Mouse (Mus musculus) telencephalon, adult 2 months (tissue): Measurements from ENCODE around the gene Zp2.

Experiments used
- DNase-seq: peaks from one replicate; pipeline ENCODE4 v3.0.0-alpha.2; 2011; ENCODE audit warnings: low read depth, low spot score

Gene Zp2

DNA sequence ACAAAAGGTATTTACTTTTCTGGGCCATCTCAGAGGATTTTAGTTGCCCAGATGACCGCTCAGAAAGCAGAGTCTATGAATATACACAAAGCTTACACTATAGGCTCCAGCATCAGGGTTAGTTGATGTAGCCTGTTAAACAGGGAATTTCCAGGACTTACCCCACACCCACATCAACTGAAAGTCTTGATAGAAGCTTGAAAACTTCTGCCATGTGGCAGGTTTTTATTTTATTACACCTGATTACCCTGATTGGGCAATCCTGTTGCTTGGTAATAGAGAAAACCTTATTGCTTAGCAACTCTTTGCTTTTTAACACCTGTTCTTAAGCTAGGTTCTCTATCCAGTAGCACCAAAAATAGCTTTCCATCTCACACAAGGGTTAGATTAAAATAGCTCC lies 2.3 kb downstream of the Zp2 start:
- DNase-seq = no peak

DNA sequence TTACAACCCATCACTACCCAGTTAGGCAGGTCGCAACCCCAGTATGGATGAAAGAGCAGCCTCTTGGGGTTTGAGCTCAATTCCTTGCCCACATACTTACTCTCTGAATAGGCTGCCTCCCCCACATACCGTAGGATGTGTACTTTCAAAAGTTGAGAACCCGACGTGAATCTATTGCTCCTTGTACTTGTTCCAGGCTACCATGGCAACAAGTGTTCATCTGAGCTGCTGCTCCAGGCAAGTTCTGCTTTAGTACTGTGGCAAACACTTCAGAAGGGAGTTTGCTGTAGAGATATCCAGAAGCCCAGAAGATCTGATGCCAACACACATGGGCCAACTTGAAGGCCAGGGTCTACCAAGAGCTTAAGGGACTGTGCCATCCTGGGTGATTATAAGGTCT lies 16.1 kb downstream of the Zp2 start:
- peak; percentile 77 for DNase-seq

DNA sequence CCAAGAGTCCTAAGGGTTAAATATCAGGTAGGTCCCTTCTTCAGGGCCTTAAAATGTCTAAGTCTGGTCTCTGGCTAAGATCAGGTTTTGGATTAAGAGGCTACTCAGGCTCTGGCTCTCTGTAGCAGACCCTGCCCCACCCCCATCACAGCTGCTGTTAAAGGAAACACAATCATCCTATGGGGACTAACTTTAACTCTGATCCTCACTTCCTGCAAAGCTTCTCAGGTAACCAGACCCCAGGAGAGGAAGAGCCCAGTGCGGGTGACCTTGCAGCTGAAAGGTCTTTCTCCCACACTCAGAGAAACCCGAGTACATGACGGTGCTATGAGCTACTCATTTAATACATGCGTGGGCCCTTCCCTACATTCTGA lies 17.4 kb downstream of the Zp2 start:
- no peak for DNase-seq

DNA sequence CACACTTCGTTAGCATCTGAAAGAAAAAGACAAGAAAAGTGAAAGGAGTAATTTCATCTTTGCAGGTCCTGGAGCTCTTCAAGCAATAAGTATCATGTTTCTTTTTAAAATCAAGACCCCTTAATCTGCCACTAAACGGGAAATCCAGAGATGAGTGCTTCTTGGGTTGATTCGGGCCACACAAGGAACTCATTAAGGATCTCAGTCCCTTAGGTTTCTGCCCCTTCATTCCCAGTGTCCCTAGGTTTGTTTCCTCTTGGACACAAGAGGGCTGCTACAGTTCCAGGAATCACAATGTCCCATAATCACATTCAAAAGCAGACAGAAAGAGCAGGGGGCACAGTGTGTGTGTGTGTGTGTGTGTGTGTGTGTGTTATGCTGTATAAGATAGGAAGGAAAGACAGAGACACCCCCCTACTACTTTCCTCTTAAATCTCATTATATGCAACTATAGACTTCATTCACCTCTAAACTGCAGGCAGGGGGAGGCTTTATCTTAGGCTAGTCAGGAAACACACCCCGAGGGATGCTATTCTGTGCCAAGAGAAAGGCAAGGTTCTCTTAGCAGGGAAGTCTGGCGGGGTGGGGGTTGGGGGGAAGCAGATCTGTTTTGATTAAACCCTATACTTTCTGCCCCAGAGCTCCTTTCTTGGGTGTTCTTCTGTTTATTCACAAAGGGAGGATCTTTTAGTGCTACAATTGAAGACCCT lies 18.0 kb downstream of the Zp2 start:
- no peak for DNase-seq

DNA sequence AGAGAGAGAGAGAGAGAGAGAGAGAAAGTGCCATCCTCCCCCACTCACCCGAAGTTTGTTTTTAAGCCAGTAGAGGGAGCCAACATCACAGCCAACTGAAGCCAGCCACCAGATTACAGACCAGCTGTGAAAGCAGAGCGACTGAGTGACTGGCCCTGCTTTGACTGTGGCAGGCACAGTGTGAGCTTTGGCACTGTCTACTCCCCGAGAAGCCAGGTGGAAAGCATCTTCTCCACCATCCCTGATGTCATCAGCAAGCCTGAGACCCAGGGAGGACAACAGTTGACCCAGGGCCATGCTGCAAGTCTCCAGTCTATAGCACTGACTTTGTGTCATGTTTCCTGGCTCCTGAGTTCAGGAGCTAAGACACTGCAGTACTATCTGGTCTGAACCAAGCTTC lies 20.2 kb downstream of the Zp2 start:
- DNase-seq = no peak

DNA sequence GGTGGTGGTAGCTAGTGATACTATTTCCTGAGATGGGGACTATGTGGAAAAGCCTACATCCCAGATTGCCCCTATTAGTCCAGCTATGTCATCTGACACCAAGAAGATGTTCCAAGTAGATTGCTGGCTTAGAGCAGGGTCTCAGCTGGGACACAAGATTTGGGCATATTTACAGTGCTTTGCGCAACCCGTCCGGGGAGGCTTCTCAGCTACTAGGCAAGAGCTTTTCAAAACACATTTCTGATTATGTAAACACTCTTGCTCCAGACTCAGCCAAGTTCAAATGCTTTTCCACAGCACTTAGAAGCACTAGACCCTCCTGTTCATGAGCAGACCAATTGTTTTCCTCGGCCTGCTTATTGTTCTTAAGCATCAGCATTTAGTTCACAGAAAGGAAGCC lies 21.3 kb downstream of the Zp2 start:
- no peak for DNase-seq

DNA sequence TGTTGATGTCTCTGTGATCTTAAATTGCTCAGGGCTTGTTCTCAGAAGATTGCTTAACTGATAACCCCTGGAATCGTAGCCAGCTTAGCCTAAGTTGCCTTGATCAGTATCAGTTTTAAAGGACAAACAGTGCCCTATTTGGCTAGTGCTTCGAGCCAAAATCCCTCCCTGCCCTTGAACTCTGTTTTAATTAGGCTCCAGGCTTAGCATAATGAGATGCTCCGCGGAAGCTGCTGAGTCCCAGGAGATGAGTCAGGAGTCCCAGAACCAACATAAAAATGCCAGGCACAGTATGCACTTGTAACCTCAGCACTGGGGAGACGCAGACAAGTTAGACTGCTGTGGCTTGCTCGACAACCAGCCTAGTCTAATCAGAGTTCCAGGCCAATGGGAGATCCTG lies 27.6 kb downstream of the Zp2 start:
- no peak for DNase-seq

DNA sequence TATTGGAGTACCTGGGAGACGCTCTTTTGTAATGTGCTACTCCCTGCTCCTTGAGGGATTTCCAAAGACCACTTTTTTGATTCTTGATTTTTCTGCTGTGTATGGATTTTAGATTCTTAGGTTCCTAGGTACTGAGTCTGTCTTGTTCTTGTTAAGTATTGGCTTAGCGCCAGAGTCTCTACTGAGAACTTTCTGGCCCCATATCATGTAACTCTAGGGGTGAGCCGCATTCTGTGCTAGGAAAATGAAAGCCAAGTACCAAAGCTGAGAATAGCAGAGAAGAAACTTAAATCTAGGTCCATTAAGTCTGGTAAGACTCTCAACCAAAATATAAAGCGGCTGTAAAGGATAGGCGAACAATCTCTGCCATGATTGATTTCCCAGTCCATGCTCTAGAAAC lies 28.1 kb downstream of the Zp2 start:
- DNase-seq = no peak

DNA sequence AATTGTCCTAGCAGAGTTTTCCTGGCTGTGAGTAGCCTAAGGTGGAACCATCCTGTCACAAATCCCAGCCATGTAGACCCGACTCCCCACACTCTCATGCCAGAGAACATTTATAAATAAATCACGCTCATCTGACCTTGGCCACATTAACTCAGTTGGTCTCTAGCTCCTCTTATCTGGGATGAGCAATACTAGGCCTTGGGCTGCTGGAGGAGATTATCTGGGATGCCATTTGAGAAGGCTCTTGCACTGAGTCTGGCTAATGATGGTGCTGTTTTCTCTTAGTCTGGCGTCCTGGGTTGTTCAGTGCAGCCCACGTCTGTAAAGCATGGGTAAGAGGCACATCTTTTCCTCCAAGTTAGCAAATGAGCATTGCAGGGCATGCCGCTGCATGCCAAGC lies 35.4 kb downstream of the Zp2 start:
- DNase-seq = no peak

DNA sequence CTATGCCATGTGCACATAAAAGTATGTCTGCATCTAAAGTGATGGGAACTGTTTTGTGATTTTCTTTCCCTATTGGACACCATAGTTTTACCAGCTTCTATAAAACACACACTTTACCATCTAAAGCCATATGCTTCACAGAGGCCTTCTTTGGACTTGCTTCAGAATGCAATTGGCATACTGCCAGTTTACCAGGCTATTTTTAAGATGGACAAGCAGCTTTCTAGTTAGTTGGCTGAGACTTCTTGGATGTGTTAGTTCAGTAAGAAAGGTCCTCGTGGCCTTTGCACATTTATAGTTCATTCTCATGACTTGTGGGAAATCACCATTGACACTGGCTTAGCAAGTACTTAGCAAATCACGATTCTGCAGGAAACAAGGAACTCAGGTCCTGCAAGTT lies 38.7 kb downstream of the Zp2 start:
- no peak for DNase-seq

DNA sequence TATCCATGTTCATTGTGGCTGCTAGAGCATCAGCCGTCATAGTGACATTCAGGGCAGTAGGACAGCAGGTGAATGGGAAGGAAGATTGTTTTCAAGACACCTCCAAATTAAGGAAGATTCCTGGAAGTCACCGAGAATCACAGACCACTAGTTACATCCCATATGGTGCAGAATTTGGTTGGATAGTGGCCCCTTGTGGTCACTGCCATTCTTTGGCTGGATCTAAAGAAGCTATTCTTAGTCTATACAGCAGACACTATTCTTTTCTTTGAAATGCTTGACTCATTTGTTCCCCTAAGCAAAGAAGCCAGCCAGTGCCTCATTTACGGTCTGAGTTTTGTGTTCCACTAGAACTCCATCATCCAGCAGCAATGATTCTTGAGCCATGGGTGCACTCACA lies 40.1 kb downstream of the Zp2 start:
- DNase-seq = no peak

DNA sequence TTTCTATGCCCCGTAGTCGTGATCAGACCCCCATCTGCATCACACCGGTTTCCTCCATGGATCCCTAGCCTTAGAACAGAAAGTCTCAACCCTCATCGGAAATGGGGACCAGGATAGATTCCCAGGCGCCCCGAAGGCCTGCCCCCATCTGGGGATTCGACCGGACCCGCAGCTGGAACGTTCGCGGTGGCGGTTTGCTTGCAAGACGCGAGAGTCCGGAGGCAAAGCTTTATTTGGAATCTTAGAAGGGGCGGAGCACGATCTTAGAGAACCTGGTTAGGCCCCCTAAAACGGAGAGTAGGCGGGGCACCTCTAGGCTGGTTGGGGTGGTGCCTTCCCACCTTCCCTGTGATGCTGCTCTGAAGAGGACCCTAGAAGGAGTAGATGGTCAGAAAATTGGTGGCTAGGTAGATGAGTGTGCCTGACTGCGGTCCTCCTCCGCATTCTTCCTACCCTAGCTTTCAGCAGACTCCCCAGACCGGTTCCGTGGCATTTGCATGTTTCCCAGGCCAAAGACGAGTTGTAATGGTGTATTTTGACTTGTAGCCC lies 42.0 kb downstream of the Zp2 start:
- DNase-seq = no peak

DNA sequence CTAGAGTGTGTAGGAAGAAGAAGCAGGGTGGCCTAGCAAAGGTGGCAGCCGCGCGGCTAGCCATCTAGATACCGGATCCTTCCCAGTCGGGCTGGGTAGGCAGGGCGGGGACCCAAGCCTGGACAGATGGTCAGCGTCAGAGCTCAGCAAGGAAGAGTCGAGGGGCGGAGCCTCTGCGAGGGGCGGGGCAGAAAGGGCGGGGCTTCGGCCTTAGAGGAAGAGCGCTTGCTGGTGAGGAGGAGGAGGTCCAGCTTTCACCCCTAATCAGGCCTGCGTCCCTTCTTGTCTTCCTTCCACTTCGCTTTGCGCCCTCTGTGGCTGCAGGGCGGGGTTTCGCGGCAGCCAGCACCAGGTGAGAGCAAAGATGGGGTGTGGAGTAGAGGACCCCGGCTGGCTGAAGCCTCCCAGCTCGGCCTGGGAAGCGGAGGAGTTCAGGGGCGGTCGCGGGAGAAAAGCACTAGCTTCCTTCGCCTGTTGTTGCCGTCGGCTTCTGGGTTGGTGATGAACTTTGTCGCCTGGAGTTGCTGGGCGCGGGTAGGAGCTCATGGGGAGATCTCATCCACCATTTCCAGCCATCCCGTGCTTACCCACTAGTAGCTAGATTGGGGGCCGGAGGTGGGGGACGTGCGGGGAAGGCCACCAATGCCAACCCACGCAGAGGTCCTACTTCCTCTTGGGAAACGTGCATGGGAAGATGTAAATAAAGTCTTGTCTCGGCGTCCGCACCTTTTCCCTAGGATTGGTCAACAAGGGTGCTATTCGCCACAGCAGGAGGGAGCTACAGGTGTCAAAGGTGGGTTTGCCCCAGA lies 42.7 kb downstream of the Zp2 start, which contains the start of gene Tmem159:
Gene Tmem159 (plus strand): TSS at position 190 of the 809 bp plus-strand sequence.
- DNase-seq = peak; percentile 31

DNA sequence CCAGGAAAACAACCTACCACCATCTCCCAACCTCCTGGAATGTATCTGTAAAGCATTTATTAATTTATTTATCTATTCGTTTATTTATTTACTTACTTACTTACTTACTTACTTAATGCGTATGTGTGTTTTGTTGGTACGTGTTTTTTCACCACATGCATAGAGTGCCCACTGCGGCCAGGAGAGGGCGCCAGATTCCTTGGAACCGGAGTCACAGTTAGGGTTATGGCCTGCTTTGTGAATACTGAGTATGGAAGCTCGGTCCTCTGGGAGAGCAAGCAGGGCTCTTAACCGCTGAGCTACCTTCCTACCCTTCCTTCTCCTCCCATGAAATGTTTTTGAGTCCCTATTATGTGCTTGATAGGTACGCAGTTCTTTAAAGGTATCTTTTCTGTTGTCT lies 46.7 kb downstream of the Zp2 start:
- no peak for DNase-seq

DNA sequence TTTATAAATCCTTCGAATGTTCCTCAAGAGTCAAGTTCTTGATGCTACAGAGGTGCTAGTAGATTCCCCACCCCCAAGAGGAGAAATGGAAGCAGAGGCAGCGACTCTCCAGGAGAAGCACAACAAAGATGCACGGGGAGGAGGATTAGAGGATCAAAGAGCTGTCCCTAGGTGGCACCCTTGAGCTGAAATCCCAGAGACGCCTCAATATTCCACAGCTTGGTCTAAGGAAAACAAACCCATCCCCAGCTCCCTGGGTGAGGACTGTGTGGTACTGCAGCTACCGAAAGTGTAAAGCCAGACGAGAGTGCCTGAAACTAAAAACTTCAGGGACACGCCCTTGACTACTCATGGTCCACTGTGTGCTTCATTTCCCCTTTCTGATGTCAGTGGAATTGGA lies 47.2 kb downstream of the Zp2 start:
- peak; percentile 40 for DNase-seq

DNA sequence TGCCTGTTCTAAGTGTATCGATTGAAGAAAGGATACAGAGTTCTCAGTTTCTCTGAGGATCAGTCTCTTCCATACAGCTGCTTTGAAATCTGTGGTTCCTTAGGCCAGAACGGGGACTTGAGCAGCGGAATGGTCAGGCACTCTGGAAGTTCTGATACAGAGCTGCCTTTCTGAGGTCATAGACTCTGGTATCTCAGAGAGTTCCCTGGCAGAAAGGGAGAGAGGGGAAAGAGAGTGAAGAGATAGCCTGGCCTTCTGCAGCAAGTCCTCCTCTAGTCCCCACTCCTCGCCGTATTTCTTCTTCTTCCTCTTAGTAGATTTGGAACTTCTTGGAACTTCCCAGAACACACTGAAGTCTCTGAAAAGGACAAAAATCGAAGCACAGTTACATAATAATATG lies 49.9 kb downstream of the Zp2 start, which contains the start of gene Dnah3:
Gene Dnah3 (minus strand): TSS at position 101 of the 400 bp plus-strand sequence.
- no peak for DNase-seq

DNA sequence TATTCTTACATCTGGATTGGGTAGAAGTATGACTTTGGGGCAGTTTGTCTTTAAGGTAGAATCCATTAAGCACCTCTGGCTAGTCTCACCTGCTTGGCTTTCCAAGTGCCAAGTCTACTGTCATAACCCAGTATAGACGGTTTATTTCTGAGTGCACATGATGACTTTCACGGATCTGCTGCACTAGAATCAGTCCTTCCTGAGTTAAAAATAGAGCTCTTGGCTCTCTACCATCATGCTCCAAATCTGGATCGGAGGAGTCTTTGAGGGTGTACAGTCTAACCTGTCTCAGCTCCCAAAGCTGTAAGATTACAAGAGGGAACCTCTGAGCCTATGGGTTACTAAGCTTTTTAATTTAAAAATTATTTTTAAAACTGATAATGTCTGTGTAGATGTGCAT lies 50.9 kb downstream of the Zp2 start:
- DNase-seq = peak; percentile 42

DNA sequence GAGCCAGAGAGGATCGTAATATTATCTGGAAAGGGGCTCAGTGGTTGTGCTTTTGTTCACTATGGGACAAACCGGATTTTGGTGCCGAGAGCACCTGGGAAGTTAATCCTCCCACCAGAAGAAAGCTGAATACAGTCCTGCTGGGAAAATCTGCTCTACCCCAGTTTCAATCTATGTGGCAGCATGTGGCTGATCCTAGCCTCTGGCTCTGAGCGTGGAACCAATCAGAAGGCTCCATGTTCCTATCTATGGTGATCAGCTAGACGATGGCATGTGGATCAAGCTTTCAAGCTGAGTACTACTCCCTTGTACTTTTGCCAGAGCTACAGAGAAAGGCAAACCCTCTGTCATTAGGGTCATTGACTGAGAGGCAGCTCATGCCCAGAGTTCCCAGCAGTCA lies 52.1 kb downstream of the Zp2 start:
- DNase-seq = no peak

DNA sequence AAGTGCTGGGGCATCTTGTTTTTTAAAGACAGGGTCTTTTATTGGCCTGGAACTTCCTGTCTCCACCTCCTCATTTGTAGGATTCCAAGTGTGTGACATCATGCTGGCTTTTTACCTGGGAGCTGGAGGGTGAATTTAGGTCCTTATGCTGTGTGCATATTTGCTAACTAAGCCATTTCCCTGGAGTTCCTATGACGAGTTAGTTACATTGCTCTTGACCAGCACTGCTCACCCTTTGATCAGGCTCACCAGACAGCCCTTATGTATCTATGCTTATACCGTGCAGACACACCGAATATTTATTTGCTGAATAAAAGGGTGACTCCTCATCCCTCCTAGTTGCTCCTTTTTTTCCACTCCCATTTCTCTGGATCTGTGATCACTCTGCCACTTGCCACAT lies 64.9 kb downstream of the Zp2 start:
- DNase-seq = no peak
